Mouse (Mus musculus): Measurements from ENCODE around the gene Ddx24. TPM values are rescaled to one million over a fixed set of nuclear protein-coding genes. Genes with fewer than 3 reads are reported as not detected.

Ddx24 gene
- polyA plus RNA-seq, 1 experiment from 2014 or later = 128 TPM

DNA sequence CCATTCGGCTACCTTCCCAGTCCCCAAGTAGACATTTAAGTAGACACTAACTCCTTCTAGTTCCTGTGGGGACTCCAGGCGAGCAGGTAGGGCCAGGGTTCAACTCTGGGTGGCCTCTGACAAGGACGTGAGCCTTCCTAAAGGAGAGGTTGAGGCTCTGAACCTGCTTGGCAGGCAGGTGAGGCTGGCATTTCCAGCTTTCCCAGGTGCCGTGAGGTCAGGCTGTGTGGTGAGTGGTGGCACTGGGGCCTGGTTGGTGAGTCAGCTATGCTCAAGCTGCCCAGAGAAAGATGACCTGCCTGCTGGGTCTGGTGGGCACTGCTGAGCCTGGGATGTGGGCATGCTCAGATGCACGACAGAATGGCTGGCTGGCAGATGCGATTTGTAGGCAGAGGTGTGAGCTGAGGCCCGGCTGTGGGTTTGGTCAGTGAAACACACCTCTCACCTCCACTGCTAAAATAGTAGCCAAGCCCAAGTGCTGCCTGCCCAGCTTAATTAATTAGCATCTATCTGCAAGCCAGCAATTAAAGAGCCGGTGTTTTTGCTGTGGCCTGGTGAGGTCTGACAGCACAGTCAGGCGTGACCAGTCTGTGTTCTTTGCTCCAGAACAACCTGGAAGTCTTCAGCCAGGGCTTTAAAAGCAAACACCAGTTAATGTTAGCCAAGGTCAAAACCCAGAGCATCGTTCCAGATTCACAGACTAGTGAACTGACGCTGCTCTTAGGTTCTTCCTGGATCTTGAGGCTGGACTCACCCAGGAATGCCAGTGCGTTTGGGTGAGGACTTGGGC, 29.9 kb downstream of the Ddx24 start:
- Histone ChIP-seq H3K9me3 (ENCODE audit: control insufficient read depth, low read length) (no peaks in the 10 kb centered on the region), H3K4me2 (ENCODE audit: low read length) (no peak overlapping the region), H3K4me1 (replicated peaks; ENCODE audit: control insufficient read depth, insufficient read depth, low read length) (no peaks in the 10 kb centered on the region), H3K36me3 (ENCODE audit: control insufficient read depth, insufficient read depth) (no peaks in the 10 kb centered on the region), H3K9ac (replicated peaks; ENCODE audit: low read depth, low read length) (no peak overlapping the region), H3K27me3 (replicated peaks; ENCODE audit: control insufficient read depth, insufficient read depth, low read length) (no peaks in the 10 kb centered on the region), H3K4me3 (replicated peaks; ENCODE audit: low read length) (no peak overlapping the region), H3K27ac (ENCODE audit: low read length) (no peak overlapping the region)
- 79% methylated on average over 12 of the region's 12 CpGs for WGBS
- ATAC-seq = no peak

DNA sequence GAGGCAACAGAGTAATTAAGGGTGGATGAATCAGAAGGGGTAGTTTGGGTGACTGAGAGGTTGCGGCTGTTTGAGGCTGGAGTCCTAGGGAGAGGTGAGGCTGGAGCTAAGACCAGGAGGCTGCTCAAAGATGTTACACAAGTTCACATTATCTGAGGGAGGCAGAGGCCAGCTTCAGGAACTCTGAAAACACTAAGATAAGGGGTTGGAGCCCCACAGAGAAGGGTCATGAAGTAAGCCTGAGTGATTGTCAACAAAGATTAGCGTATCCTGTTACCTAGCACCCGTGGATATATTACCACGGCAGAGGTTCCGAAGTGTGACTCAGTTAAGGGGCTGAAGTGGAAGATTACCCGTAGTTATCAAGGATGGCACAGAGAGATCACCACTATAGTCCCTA, 32.1 kb downstream of the Ddx24 start:
- H3K4me2 ChIP-seq (ENCODE audit: low read length) = no peak overlapping the region
- WGBS = 87% methylated on average over 6 of the region's 6 CpGs
- H3K27ac ChIP-seq (ENCODE audit: low read length) = no peak overlapping the region

DNA sequence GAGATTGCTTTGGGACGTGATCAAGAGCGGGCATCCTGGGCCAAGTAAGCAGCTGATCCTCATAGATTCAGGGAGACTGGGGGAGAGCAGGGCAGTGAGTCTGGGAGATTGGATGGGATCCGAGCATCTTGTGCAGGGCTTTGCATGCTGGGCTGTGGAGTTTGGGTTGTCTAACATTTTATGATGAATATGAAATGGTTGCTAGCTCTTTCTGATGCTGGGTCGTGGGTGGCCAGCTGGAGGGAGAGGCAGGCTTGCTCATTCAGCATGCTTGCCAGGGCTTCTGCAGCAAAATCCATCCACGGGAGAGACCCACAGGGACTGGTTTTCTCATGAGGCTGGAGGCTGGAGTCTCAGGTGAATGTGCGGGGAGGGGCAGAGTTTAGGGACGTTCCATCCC, 34.5 kb downstream of the Ddx24 start:
- Histone ChIP-seq H3K36me3 (ENCODE audit: control insufficient read depth, insufficient read depth) (no peaks in the 10 kb centered on the region), H3K4me1 (replicated peaks; ENCODE audit: control insufficient read depth, insufficient read depth, low read length) (peaks cover 11% of the 10 kb centered on the region), H3K27ac (ENCODE audit: low read length) (no peak overlapping the region), H3K4me3 (replicated peaks; ENCODE audit: low read length) (no peak overlapping the region), H3K9me3 (ENCODE audit: control insufficient read depth, low read length) (no peaks in the 10 kb centered on the region), H3K27me3 (replicated peaks; ENCODE audit: control insufficient read depth, insufficient read depth, low read length) (no peaks in the 10 kb centered on the region), H3K9ac (replicated peaks; ENCODE audit: low read depth, low read length) (no peak overlapping the region), H3K4me2 (ENCODE audit: low read length) (no peak overlapping the region)
- ATAC-seq = no peak
- WGBS = 92% methylated on average over 7 of the region's 7 CpGs

More for the DNA sequence above, 32.1 kb downstream of the Ddx24 start:
- no peak for ATAC-seq
- H3K36me3 ChIP-seq (ENCODE audit: control insufficient read depth, insufficient read depth) = no peaks in the 10 kb centered on the region
- peaks cover 11% of the 10 kb centered on the region for H3K4me1 ChIP-seq (replicated peaks; ENCODE audit: control insufficient read depth, insufficient read depth, low read length)
- no peak overlapping the region for H3K9ac ChIP-seq (replicated peaks; ENCODE audit: low read depth, low read length)
- H3K4me3 ChIP-seq (replicated peaks; ENCODE audit: low read length) = no peak overlapping the region
- H3K9me3 ChIP-seq (ENCODE audit: control insufficient read depth, low read length) = no peaks in the 10 kb centered on the region
- H3K27me3 ChIP-seq (replicated peaks; ENCODE audit: control insufficient read depth, insufficient read depth, low read length) = no peaks in the 10 kb centered on the region

DNA sequence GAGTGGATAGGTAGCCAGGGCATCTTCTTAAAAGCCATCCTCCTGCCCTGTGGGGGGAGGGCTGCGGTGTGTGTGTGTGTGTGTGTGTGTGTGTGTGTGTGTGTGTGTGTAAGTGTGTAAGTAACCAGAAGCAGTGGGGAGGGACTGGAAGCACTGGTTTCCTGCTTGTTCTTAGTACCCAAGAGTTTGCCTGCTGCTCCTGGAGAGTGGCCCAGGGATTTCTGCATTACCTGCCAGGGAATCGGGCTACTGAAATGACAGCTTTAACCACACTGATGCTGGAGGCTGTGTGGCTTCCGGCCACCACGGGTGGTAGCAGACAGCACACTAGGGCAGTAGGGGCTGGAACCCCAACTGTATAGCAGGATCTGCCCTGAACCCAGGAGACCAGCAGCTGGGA, 35.6 kb downstream of the Ddx24 start:
- 74% methylated on average over 4 of the region's 4 CpGs for WGBS
- Histone ChIP-seq H3K4me2 (ENCODE audit: low read length) (no peak overlapping the region), H3K9me3 (ENCODE audit: control insufficient read depth, low read length) (no peaks in the 10 kb centered on the region), H3K4me3 (replicated peaks; ENCODE audit: low read length) (no peak overlapping the region), H3K9ac (replicated peaks; ENCODE audit: low read depth, low read length) (no peak overlapping the region), H3K36me3 (ENCODE audit: control insufficient read depth, insufficient read depth) (no peaks in the 10 kb centered on the region), H3K4me1 (replicated peaks; ENCODE audit: control insufficient read depth, insufficient read depth, low read length) (peaks cover 11% of the 10 kb centered on the region), H3K27me3 (replicated peaks; ENCODE audit: control insufficient read depth, insufficient read depth, low read length) (no peaks in the 10 kb centered on the region), H3K27ac (ENCODE audit: low read length) (no peak overlapping the region)
- no peak for ATAC-seq

DNA sequence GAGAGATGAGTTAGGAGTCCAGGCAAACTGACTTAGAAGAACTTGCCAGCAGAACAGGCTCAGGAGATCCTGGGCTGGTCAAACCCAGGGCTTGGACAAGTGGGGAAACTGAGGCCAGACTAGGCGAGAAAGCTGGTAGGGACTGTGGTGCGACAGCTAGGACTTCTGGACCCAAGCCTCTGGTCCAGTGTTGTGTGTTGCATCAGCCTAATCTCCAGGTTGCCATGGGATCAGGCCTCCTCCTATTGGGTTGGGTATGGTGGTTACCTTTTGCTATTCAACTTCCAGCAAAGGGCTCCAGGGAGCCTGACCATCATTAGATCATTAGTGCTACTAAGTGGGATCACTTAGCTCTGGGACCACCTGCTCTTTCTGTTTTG, 36.3 kb downstream of the Ddx24 start:
- Histone ChIP-seq H3K4me2 (ENCODE audit: low read length) (peak overlapping the region; percentile 90), H3K9ac (replicated peaks; ENCODE audit: low read depth, low read length) (peak overlapping the region; percentile 98), H3K9me3 (ENCODE audit: control insufficient read depth, low read length) (no peaks in the 10 kb centered on the region), H3K36me3 (ENCODE audit: control insufficient read depth, insufficient read depth) (no peaks in the 10 kb centered on the region), H3K4me3 (replicated peaks; ENCODE audit: low read length) (peak overlapping the region; percentile 92), H3K27me3 (replicated peaks; ENCODE audit: control insufficient read depth, insufficient read depth, low read length) (no peaks in the 10 kb centered on the region), H3K27ac (ENCODE audit: low read length) (no peak overlapping the region), H3K4me1 (replicated peaks; ENCODE audit: control insufficient read depth, insufficient read depth, low read length) (peaks cover 11% of the 10 kb centered on the region)
- WGBS = 39% methylated on average over 2 of the region's 2 CpGs
- no peak for ATAC-seq

DNA sequence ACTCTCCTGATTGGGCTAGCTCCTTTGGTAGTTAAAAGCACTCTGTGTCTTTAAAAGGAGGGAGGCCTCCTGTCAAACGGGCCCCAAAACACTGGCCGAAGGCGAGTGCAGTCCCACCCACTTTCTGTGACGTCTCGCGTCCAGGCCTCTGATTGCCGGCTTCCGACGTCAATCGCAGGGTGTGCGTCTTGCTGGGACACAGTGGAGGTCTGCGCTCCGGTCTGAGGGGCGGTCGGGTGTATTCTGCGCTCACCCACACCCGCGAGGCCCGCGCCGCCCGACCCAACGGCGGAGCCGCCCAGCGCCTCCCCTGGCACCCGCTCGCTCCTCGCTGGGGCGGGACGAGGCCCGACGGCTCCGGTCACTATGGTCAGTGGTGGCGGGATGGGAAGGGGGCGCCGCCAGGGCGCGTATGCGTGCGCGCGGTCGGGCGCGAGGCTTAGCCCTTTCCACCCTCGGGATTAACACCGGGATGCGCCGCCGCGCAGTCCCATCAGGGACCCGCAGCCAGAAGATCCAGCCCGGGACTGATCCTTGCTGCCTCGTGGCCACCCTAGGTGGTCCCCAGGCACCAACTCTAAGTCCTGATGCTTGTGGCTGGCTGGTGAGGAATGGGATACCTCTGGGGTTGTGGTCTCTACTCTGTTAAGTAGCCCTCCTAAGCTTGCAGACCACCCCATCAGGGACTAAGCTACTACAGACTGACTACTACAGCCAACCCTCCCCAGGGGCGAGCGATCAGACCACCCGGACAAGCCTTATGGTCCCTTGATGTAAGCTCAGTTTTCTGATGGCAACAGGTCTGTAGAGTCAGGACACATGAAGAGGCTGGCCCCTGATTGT, 36.9 kb downstream of the Ddx24 start, which contains the start of gene Otub2:
Otub2 (plus strand) TSS at position 178 of the 843 bp plus-strand sequence.
- Histone ChIP-seq H3K4me1 (replicated peaks; ENCODE audit: control insufficient read depth, insufficient read depth, low read length) (peaks cover 11% of the 10 kb centered on the region), H3K9ac (replicated peaks; ENCODE audit: low read depth, low read length) (peak within 1 kb of the TSS; percentile 98), H3K4me2 (ENCODE audit: low read length) (peak within 1 kb of the TSS; percentile 90), H3K27ac (ENCODE audit: low read length) (peak within 1 kb of the TSS; percentile 26; the same call in 1 of the 2 replicates), H3K27me3 (replicated peaks; ENCODE audit: control insufficient read depth, insufficient read depth, low read length) (no peaks in the 10 kb centered on the region), H3K36me3 (ENCODE audit: control insufficient read depth, insufficient read depth) (no peaks in the 10 kb centered on the region), H3K4me3 (replicated peaks; ENCODE audit: low read length) (peak within 1 kb of the TSS; percentile 92), H3K9me3 (ENCODE audit: control insufficient read depth, low read length) (no peaks in the 10 kb centered on the region)
- ATAC-seq = peak; percentile 100
- 1% methylated on average over 51 of the region's 58 CpGs for WGBS

DNA sequence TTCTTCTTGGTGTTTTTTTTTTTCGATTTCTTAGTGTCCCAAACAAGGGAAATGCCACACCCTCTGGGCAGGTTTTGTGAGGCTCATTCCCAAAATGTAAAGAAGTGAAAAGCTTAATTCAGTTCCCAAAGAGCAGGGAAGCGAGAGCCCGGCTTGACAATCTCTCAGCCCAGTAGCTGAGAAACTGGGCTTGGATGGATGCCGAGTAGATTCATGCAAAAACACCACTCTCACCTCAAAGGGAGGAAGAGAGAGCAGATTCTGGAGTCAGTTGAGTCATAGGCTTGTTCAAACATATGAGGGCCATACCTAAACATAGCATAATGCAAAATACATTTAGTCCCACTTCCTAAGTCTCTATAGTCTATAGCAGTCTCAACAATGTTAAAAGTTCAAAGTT, 45.4 kb downstream of the Ddx24 start:
- Histone ChIP-seq H3K9me3 (ENCODE audit: control insufficient read depth, low read length) (no peaks in the 10 kb centered on the region), H3K4me1 (replicated peaks; ENCODE audit: control insufficient read depth, insufficient read depth, low read length) (peaks cover 6% of the 10 kb centered on the region), H3K27me3 (replicated peaks; ENCODE audit: control insufficient read depth, insufficient read depth, low read length) (no peaks in the 10 kb centered on the region), H3K4me2 (ENCODE audit: low read length) (no peak overlapping the region), H3K36me3 (ENCODE audit: control insufficient read depth, insufficient read depth) (no peaks in the 10 kb centered on the region), H3K27ac (ENCODE audit: low read length) (no peak overlapping the region), H3K4me3 (replicated peaks; ENCODE audit: low read length) (no peak overlapping the region), H3K9ac (replicated peaks; ENCODE audit: low read depth, low read length) (no peak overlapping the region)
- ATAC-seq = no peak
- 84% methylated on average over 4 of the region's 4 CpGs for WGBS

DNA sequence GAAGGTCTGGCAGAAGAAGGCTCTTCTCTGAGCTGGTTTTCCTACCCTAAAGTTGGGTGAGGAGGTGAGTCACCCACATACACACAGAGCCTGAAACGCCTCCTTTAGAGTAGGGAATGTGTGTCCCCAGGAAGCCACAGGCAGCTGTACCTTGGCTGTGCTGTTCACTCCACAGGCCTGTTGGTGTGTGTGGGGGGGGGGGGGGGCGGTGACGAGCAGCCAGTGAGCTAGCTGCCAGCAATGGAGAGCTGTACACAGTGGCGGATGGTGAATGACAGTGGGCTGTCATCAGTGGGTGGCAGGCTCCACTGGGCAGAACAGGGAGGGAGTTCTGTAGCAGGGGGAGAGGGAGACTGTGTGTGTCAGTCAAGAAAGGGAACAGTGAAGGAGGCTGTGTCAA, 48.9 kb downstream of the Ddx24 start:
- Histone ChIP-seq H3K9ac (replicated peaks; ENCODE audit: low read depth, low read length) (no peak overlapping the region), H3K36me3 (ENCODE audit: control insufficient read depth, insufficient read depth) (no peaks in the 10 kb centered on the region), H3K4me3 (replicated peaks; ENCODE audit: low read length) (no peak overlapping the region), H3K9me3 (ENCODE audit: control insufficient read depth, low read length) (no peaks in the 10 kb centered on the region), H3K4me2 (ENCODE audit: low read length) (no peak overlapping the region), H3K27ac (ENCODE audit: low read length) (0 out of 2 replicates have a peak overlapping the region, but pooled peaks have one; percentile 35), H3K27me3 (replicated peaks; ENCODE audit: control insufficient read depth, insufficient read depth, low read length) (no peaks in the 10 kb centered on the region), H3K4me1 (replicated peaks; ENCODE audit: control insufficient read depth, insufficient read depth, low read length) (peaks cover 6% of the 10 kb centered on the region)
- peak; percentile 76 for ATAC-seq
- WGBS = 54% methylated on average over 4 of the region's 4 CpGs

DNA sequence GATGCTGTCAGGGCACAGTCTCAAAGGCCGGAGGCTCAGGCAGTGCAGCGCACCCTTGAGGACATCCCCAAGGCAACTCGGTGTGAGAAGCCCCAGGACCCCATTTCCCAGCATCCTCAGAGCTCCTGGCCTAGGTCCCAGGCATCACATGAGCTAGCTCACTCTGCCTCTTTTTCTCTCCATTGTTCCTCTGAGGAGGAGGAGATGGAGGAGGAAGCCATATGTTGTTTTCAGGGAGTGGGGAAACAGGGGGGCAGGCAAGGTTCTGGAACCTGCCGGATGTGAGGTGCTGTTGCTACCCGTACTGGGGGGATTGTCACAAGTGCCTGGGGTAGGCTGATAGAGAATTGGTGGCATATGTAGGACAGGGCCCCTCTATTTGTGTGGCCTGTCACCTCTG, 49.5 kb downstream of the Ddx24 start:
- WGBS = 43% methylated on average over 5 of the region's 5 CpGs
- Histone ChIP-seq H3K9ac (replicated peaks; ENCODE audit: low read depth, low read length) (no peak overlapping the region), H3K9me3 (ENCODE audit: control insufficient read depth, low read length) (no peaks in the 10 kb centered on the region), H3K4me2 (ENCODE audit: low read length) (no peak overlapping the region), H3K4me3 (replicated peaks; ENCODE audit: low read length) (no peak overlapping the region), H3K27me3 (replicated peaks; ENCODE audit: control insufficient read depth, insufficient read depth, low read length) (no peaks in the 10 kb centered on the region), H3K4me1 (replicated peaks; ENCODE audit: control insufficient read depth, insufficient read depth, low read length) (peaks cover 6% of the 10 kb centered on the region), H3K36me3 (ENCODE audit: control insufficient read depth, insufficient read depth) (no peaks in the 10 kb centered on the region), H3K27ac (ENCODE audit: low read length) (0 out of 2 replicates have a peak overlapping the region, but pooled peaks have one; percentile 35)
- peak; percentile 73 for ATAC-seq
